Mouse (Mus musculus) intestine, embryonic 15.5 days (tissue): Measurements from ENCODE around the gene 4930562C15Rik. TPM values are rescaled to one million over a fixed set of nuclear protein-coding genes. Genes with fewer than 3 reads are reported as not detected.

Source experiments
- ATAC-seq: fragments of 200-750 bp; cut with Nextera tagmentation; 2 replicates; pipeline ENCODE4 v1.8.0; 2017; ENCODE audit warnings: moderate TSS enrichment, moderate library complexity
- H3K27ac ChIP-seq: fragments of 300-500 bp; sonication (generic); 2 replicates; pipeline ENCODE4 v1.5.1; 2015; ENCODE audit warnings: mild to moderate bottlenecking, inconsistent platforms
- H3K27me3 ChIP-seq: fragments of 300-500 bp; sonication (generic); replicated peaks from 2 replicates; pipeline ENCODE4 v1.6.1; 2015; ENCODE audit warnings: inconsistent platforms
- H3K36me3 ChIP-seq: fragments of 300-500 bp; sonication (generic); 2 replicates; pipeline ENCODE4 v1.6.1; 2015; ENCODE audit warnings: inconsistent platforms
- H3K4me1 ChIP-seq: fragments of 300-500 bp; sonication (generic); replicated peaks from 2 replicates; pipeline ENCODE4 v1.6.1; 2015; ENCODE audit warnings: inconsistent platforms
- H3K4me2 ChIP-seq: fragments of 300-500 bp; sonication (generic); replicated peaks from 2 replicates; pipeline ENCODE4 v1.6.1; 2015; ENCODE audit warnings: mild to moderate bottlenecking, inconsistent platforms
- H3K4me3 ChIP-seq: fragments of 300-500 bp; sonication (generic); replicated peaks from 2 replicates; pipeline ENCODE4 v1.5.1; 2015; ENCODE audit warnings: inconsistent platforms
- H3K9ac ChIP-seq: fragments of 300-500 bp; sonication (generic); 2 replicates; pipeline ENCODE4 v1.6.1; 2015; ENCODE audit warnings: inconsistent platforms
- H3K9me3 ChIP-seq: fragments of 300-500 bp; sonication (generic); 2 replicates; pipeline ENCODE4 v1.6.1; 2016; ENCODE audit warnings: inconsistent platforms
- WGBS: fragments of 180-500 bp; shearing (Covaris S2); methylation state at CpG from one replicate; pipeline ENCODE4 v1.1.7; 2015; 5-methylcytosine and 5-hydroxymethylcytosine counted together
- polyA plus RNA-seq: library from polyadenylated mRNA; unstranded; fragments of >200 nt; fragmentation: Nextera tagmentation; extraction: Ambion mirVana; gene quantifications from 2 replicates; pipeline ENCODE4 v1.2.1, GENCODE M21; 2015

4930562C15Rik gene
- polyA plus RNA-seq, 1 experiment from 2014 or later, result 0.23 TPM

DNA sequence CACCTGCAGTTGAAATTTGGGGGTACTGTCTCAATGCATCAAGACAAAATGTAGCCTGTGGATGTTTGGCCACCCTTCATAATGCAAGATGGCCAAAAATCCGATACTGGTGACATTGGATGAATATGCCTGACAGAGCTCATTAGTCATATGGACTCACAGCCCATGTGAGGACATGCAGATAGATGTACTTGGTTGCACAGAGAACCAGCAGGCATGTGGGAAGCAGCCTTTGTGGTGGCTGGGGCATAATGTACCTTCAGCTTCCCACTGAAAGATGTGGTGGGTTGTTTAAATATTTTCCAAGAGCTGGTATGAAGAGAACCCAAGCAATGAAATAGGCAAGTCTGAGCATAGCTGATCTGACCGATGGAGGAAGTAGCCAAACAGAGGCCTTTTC, 1.4 kb upstream of the 4930562C15Rik start:
- H3K27me3 ChIP-seq, result no peaks in the 10 kb centered on the region
- ATAC-seq, result no peak
- H3K4me1 ChIP-seq, result 0 out of 2 replicates have a peak, but pooled peaks cover 7% of the 10 kb centered on the region
- H3K4me2 ChIP-seq, result no peak overlapping the region
- no peak overlapping the region for H3K27ac ChIP-seq
- H3K9ac ChIP-seq, result no peak overlapping the region
- WGBS, result 84% methylated on average over 2 of the region's 2 CpGs
- no peaks in the 10 kb centered on the region for H3K36me3 ChIP-seq
- no peak overlapping the region for H3K4me3 ChIP-seq
- H3K9me3 ChIP-seq, result no peaks in the 10 kb centered on the region

DNA sequence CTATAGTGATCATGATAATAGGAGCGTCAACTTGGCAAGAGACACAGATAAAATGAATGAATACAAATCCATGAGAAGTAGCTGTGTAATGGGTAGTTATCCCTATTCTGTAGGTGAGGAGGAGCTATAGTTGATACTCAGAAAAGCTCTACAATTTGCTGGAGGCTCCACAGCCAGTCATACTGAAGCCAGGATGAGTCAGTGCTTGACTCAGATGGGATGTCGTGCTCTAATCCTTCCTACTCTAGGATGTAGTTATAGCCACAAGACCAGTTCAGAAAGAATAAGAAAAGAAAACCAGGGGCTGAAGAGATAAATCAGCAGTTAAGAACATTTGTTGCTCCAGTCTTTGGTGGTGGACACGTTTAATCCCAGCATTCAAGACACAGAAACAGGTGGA, 2.4 kb downstream of the 4930562C15Rik start:
- no peak for ATAC-seq
- Histone ChIP-seq H3K27ac (no peak overlapping the region), H3K9ac (no peak overlapping the region), H3K36me3 (no peaks in the 10 kb centered on the region), H3K4me3 (no peak overlapping the region), H3K4me1 (no peaks in the 10 kb centered on the region), H3K27me3 (no peaks in the 10 kb centered on the region), H3K9me3 (no peaks in the 10 kb centered on the region), H3K4me2 (no peak overlapping the region)
- WGBS, result 81% methylated on average over 3 of the region's 3 CpGs

DNA sequence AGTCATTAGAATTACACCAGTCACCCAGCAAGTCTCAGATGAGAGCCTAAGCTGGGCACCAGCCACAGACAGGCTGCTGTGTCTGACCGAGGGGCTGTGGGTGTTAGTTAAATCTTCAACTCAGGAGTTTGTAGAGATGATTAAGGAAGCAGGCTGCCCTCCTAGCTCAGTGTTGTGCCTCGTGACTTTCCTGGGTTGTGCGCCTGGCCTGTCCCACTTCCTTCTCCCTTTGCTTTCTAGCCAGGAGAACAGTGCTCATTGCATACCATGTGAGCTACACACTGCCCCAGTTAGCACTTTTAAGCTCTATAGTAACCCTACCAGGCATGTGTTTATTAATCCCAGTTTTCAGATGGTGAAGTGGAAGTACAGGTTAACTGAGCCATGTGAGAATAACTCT, 4.3 kb downstream of the 4930562C15Rik start:
- no peak overlapping the region for H3K4me2 ChIP-seq
- H3K9me3 ChIP-seq, result no peaks in the 10 kb centered on the region
- no peaks in the 10 kb centered on the region for H3K4me1 ChIP-seq
- no peaks in the 10 kb centered on the region for H3K27me3 ChIP-seq
- H3K9ac ChIP-seq, result no peak overlapping the region
- no peak overlapping the region for H3K27ac ChIP-seq
- 81% methylated on average over 3 of the region's 3 CpGs for WGBS
- no peak overlapping the region for H3K4me3 ChIP-seq
- no peaks in the 10 kb centered on the region for H3K36me3 ChIP-seq
- no peak for ATAC-seq

DNA sequence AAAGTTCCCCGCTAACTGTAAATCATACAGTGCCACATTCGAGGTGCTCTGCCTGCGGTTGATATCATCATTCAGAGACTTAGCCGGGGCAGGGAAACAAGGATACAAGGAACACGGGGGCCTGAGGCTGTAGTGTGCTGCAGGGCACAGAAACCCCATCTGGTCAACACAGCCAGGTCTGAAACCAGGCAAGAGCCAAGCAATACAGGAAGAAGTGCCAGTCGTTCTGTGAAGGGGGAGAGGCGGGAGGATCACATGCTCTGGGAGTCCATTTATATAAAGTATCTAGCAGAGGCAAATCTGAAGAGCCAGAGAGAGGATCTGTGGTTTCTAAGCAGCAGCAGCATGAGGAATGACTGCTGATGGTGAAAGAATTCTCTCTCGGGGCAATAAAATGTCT, 5.0 kb downstream of the 4930562C15Rik start:
- H3K4me2 ChIP-seq, result no peak overlapping the region
- H3K9me3 ChIP-seq, result no peaks in the 10 kb centered on the region
- H3K36me3 ChIP-seq, result no peaks in the 10 kb centered on the region
- no peaks in the 10 kb centered on the region for H3K4me1 ChIP-seq
- WGBS, result 67% methylated on average over 8 of the region's 8 CpGs
- H3K4me3 ChIP-seq, result no peak overlapping the region
- H3K9ac ChIP-seq, result no peak overlapping the region
- no peak overlapping the region for H3K27ac ChIP-seq
- no peaks in the 10 kb centered on the region for H3K27me3 ChIP-seq
- ATAC-seq, result no peak

DNA sequence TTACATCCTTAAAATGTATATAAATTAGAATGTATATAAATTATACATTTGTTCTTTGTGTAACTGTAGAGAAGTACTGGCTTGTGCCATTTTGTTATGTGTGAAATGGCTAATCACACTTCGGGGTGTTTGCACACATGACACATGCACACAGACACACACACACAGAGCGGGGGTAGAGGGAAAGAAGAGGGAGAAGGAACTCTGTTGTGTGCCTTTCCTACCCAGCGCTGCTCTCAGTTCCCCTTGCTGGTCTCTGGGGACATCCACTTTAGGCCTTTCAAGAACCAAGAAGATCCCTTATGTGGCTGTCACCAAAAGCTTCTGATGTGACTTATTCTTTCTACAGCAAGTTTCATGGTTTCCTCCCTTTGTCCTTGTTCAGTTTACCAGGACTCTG, 11.8 kb downstream of the 4930562C15Rik start:
- H3K27ac ChIP-seq, result no peak overlapping the region
- H3K36me3 ChIP-seq, result no peaks in the 10 kb centered on the region
- no peak overlapping the region for H3K4me3 ChIP-seq
- H3K9ac ChIP-seq, result no peak overlapping the region
- no peaks in the 10 kb centered on the region for H3K9me3 ChIP-seq
- H3K27me3 ChIP-seq, result no peaks in the 10 kb centered on the region
- ATAC-seq, result no peak
- 87% methylated on average over 3 of the region's 3 CpGs for whole genome bisulfite sequencing
- H3K4me1 ChIP-seq, result peaks cover 9% of the 10 kb centered on the region
- H3K4me2 ChIP-seq, result no peak overlapping the region

DNA sequence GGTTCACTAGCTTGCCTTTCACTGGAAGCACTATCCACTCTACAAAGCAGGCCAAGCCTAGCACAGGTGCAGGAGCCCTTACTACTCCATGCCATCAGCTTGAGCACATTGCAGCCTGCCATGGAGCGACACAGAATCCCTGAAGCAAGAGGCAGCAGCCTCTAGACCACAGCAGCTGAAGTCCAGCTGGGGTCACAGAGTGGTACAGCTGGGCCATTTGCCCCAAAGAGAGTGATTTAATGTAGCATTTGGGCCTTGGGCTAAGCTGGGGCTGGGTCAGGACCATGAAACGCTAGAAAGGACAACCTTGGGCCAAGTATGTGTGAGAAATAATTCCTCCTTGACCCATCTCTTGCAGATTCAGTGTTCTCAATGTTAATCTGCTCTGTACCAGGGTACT, 12.9 kb downstream of the 4930562C15Rik start:
- no peaks in the 10 kb centered on the region for H3K27me3 ChIP-seq
- peaks cover 9% of the 10 kb centered on the region for H3K4me1 ChIP-seq
- WGBS, result 85% methylated on average over 2 of the region's 2 CpGs
- H3K4me2 ChIP-seq, result no peak overlapping the region
- no peak overlapping the region for H3K27ac ChIP-seq
- no peak for ATAC-seq
- H3K4me3 ChIP-seq, result no peak overlapping the region
- no peaks in the 10 kb centered on the region for H3K9me3 ChIP-seq
- H3K36me3 ChIP-seq, result no peaks in the 10 kb centered on the region
- no peak overlapping the region for H3K9ac ChIP-seq

DNA sequence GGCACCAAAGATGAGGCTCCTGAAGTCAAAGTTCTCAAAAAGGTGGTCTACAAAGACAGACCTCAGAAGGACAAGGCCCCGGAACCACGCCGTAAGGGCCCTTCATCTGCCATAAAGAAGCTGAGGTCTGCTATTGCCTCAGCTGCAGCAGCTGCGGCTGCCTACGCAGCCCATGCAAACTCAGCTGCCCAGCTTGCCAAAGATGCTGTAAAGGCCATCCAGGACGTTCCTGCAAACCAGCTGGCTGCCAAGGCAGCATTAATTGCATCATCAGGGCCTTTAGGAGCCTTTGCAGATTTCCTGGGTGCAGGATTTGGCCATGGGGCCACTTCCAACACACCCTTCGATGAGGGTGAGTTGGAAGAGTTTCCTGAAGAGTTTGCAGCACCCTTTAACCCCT, 15.1 kb downstream of the 4930562C15Rik start:
- no peak for ATAC-seq
- H3K4me3 ChIP-seq, result no peak overlapping the region
- no peak overlapping the region for H3K4me2 ChIP-seq
- no peak overlapping the region for H3K9ac ChIP-seq
- peak overlapping the region; percentile 75 for H3K27ac ChIP-seq
- H3K9me3 ChIP-seq, result no peaks in the 10 kb centered on the region
- H3K27me3 ChIP-seq, result no peaks in the 10 kb centered on the region
- peaks cover 9% of the 10 kb centered on the region for H3K4me1 ChIP-seq
- 61% methylated on average over 7 of the region's 7 CpGs for WGBS
- H3K36me3 ChIP-seq, result no peaks in the 10 kb centered on the region

DNA sequence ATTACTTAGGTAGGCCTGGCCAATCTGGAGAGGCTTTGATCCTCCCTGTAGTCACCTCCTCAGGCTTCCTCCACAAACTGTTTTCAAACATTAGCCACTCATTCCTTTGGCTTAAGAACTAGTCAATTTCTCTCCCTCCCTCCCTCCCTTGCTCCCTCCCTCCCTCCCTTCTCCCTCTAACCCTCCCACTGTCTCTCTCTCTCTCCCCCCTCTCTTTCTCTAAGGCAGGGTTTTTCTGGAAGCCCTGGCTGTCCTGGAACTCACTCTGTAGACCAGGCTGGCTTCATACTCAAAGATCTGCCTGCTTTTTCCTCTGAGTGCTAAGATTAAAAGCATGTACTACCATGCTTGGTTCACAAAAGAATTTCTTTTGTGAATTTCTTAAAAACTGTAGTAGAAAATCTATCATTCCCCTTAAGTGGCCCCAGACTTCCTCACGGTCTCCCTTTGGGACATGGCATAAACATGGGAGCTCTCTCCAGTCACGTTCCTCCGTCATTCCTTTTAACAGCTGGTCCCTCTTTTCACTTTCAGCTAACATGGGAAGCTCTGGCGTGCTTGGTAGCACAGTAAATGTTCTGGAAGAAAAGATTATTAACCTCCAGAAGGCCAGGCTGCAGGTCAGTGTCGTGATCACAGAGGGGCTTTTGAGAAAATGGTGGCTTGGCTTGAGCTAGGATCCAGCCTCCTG, 15.9 kb downstream of the 4930562C15Rik start:
- no peaks in the 10 kb centered on the region for H3K36me3 ChIP-seq
- H3K4me1 ChIP-seq, result peaks cover 9% of the 10 kb centered on the region
- no peak overlapping the region for H3K4me3 ChIP-seq
- no peak overlapping the region for H3K9ac ChIP-seq
- peak; percentile 65 for ATAC-seq
- no peak overlapping the region for H3K4me2 ChIP-seq
- peak overlapping the region; percentile 75 for H3K27ac ChIP-seq
- H3K9me3 ChIP-seq, result no peaks in the 10 kb centered on the region
- H3K27me3 ChIP-seq, result no peaks in the 10 kb centered on the region
- 41% methylated on average over 5 of the region's 5 CpGs for WGBS

DNA sequence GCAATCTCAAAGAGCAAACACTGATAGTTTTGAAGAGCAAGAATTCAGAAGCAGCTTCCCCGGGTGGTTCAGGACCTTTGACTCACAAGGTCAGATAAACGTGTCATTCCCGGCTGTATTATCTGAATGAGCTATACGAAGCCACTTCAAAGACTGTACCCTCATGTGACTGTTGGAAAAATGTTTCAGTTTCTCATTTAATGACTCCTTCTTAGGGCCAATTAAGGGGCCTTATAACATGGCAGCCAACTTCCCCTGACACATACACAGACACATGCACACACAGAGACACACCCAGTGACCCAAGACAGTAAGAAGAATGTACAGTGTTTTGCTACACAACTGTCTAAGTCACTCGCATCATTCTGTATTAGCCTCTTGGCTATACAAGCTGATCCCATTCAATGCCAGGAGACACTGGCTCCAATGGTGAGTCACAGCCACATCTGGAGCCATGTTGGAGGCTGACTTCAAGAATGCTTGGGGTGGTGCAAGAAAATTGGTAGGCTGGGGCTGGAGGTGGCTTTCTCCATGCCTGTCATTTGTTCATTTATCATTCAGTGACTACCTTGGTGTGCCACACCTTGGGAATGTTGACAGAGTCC, 19.9 kb downstream of the 4930562C15Rik start:
- H3K27me3 ChIP-seq, result no peaks in the 10 kb centered on the region
- H3K9me3 ChIP-seq, result no peaks in the 10 kb centered on the region
- no peak overlapping the region for H3K27ac ChIP-seq
- H3K4me1 ChIP-seq, result peaks cover 7% of the 10 kb centered on the region
- H3K9ac ChIP-seq, result no peak overlapping the region
- H3K4me3 ChIP-seq, result no peak overlapping the region
- peak; percentile 75 for ATAC-seq
- 45% methylated on average over 5 of the region's 5 CpGs for WGBS
- H3K4me2 ChIP-seq, result no peak overlapping the region
- H3K36me3 ChIP-seq, result no peaks in the 10 kb centered on the region

DNA sequence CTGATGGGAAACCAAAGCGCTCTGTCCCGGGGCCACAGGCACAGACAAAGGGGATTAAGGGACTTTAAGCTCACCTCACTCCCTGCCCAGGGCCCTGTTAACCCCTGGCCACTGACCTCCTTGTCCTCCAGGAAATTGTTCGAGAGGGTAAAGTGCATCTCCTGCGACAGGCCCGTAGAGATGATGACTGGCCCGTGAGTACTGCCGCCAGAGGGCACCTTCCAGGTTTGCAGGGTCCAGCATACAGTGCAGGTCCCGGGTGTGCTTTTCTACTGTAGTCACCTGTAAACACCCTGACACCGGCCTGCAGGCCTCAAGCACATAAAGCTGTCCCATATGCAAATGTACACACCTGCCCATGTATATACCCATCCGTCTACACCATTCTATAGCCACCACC, 26.2 kb downstream of the 4930562C15Rik start:
- Histone ChIP-seq H3K36me3 (no peaks in the 10 kb centered on the region), H3K4me3 (no peak overlapping the region), H3K27ac (no peak overlapping the region), H3K9ac (no peak overlapping the region), H3K9me3 (no peaks in the 10 kb centered on the region), H3K4me1 (no peaks in the 10 kb centered on the region), H3K4me2 (no peak overlapping the region), H3K27me3 (no peaks in the 10 kb centered on the region)
- ATAC-seq, result peak; percentile 52; the same call in 1 of the 2 replicates
- WGBS, result 53% methylated on average over 10 of the region's 10 CpGs

DNA sequence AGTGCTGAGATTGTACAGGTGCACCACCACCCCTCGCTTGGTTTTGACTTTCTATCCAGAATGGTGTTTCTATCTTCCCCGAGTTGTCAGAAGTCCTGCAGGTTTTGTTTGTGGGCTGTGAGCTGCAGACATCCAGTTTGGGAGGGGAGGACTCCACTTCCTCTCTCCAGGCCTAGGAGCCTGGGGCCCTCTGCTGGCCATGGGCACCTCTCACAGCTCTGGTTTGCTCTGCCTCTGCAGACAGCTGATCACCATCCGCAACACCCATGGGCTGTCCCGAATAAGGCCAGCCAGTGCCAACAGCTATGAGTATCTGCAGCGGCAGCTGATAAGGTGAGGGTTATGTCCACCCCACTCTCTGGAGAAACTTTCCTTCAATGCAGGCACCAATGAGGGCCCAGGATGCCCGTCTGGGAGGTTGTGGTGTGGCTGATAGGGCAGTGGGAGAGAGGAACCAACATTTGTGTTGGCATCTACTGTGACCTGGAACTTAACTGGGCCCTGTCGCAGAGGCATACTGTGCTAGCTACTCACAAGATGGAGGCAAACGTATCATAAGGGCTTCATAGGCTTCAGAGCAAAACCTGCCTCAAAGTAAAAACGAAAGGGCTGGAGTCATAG, 27.8 kb downstream of the 4930562C15Rik start:
- Histone ChIP-seq H3K4me2 (no peak overlapping the region), H3K36me3 (no peaks in the 10 kb centered on the region), H3K4me1 (no peaks in the 10 kb centered on the region), H3K4me3 (no peak overlapping the region), H3K9me3 (no peaks in the 10 kb centered on the region), H3K9ac (no peak overlapping the region), H3K27ac (no peak overlapping the region), H3K27me3 (no peaks in the 10 kb centered on the region)
- 43% methylated on average over 9 of the region's 9 CpGs for WGBS
- ATAC-seq, result peak; percentile 84

DNA sequence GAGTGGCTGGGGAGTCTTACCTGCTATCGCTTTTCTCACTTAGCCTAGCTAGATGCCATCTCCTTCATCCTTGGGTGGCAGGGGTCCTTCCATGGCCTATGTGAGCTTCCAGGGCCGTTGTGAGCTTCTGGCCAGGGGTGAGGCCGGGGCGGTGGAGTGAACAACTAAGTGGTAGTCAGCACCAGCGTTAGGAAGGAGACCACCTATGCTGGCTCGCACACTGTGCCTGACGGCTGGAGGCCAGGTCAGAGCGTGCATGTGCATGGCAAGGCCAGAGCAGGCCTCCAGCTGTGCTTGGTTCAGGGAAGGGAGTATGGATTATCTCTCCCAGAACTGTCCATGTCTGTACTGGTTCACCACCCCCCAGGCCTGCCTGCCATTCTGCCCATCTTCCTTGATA, 28.5 kb downstream of the 4930562C15Rik start:
- no peaks in the 10 kb centered on the region for H3K36me3 ChIP-seq
- no peak overlapping the region for H3K4me3 ChIP-seq
- H3K9me3 ChIP-seq, result no peaks in the 10 kb centered on the region
- H3K27me3 ChIP-seq, result no peaks in the 10 kb centered on the region
- H3K27ac ChIP-seq, result no peak overlapping the region
- H3K4me1 ChIP-seq, result no peaks in the 10 kb centered on the region
- no peak for ATAC-seq
- H3K4me2 ChIP-seq, result no peak overlapping the region
- H3K9ac ChIP-seq, result no peak overlapping the region
- 64% methylated on average over 8 of the region's 8 CpGs for WGBS
